Mouse (Mus musculus): ENCODE data around the gene Rfk. TPM values are rescaled to one million over a fixed set of nuclear protein-coding genes. Genes with fewer than 3 reads are reported as not detected.
A peak's percentile ranks its signal among the peaks of the same experiment; 100 is the strongest.

Gene Rfk
- polyA plus RNA-seq, 1 experiment from 2014 or later = 79.8 TPM

GRCm38 (mm10) chr19:17378845-17379244, 15.0 kb upstream of the Rfk start:
- Histone ChIP-seq H3K27ac (no peak overlapping the region), H3K27me3 (ENCODE audit: control insufficient read depth, insufficient read depth, low read length) (no peaks in the 10 kb centered on the region), H3K36me3 (replicated peaks; ENCODE audit: control insufficient read depth, insufficient read depth) (no peaks in the 10 kb centered on the region), H3K9ac (no peak overlapping the region), H3K9me3 (ENCODE audit: control insufficient read depth, low read length) (no peaks in the 10 kb centered on the region), H3K4me1 (replicated peaks; ENCODE audit: control insufficient read depth, insufficient read depth, low read length) (no peaks in the 10 kb centered on the region), H3K4me2 (replicated peaks) (no peak overlapping the region), H3K4me3 (replicated peaks; ENCODE audit: low read length) (no peak overlapping the region)
- no peak for ATAC-seq (ENCODE audit: low FRiP score)
- DNase-seq (ENCODE audit: low spot score) = no peak

GRCm38 (mm10) chr19:17380549-17380948, 13.3 kb upstream of the Rfk start:
- ATAC-seq (ENCODE audit: low FRiP score) (no peak), DNase-seq (ENCODE audit: low spot score) (no peak)
- no peak overlapping the region for H3K4me3 ChIP-seq (replicated peaks; ENCODE audit: low read length)
- no peaks in the 10 kb centered on the region for H3K9me3 ChIP-seq (ENCODE audit: control insufficient read depth, low read length)
- H3K27me3 ChIP-seq (ENCODE audit: control insufficient read depth, insufficient read depth, low read length) = no peaks in the 10 kb centered on the region
- H3K4me1 ChIP-seq (replicated peaks; ENCODE audit: control insufficient read depth, insufficient read depth, low read length) = no peaks in the 10 kb centered on the region
- H3K9ac ChIP-seq = no peak overlapping the region
- H3K27ac ChIP-seq = no peak overlapping the region
- WGBS = 83% methylated on average over 7 of the region's 7 CpGs
- no peaks in the 10 kb centered on the region for H3K36me3 ChIP-seq (replicated peaks; ENCODE audit: control insufficient read depth, insufficient read depth)
- H3K4me2 ChIP-seq (replicated peaks) = no peak overlapping the region

GRCm38 (mm10) chr19:17382807-17383397, 10.9 kb upstream of the Rfk start:
- WGBS = 83% methylated on average over 6 of the region's 6 CpGs
- H3K27ac ChIP-seq = no peak overlapping the region

GRCm38 (mm10) chr19:17385022-17385421, 8.8 kb upstream of the Rfk start:
- H3K4me1 ChIP-seq (replicated peaks; ENCODE audit: control insufficient read depth, insufficient read depth, low read length) = no peaks in the 10 kb centered on the region
- no peak overlapping the region for H3K27ac ChIP-seq
- no peak for ATAC-seq (ENCODE audit: low FRiP score)
- H3K36me3 ChIP-seq (replicated peaks; ENCODE audit: control insufficient read depth, insufficient read depth) = no peaks in the 10 kb centered on the region
- no peaks in the 10 kb centered on the region for H3K27me3 ChIP-seq (ENCODE audit: control insufficient read depth, insufficient read depth, low read length)
- H3K4me2 ChIP-seq (replicated peaks) = no peak overlapping the region
- no peak overlapping the region for H3K9ac ChIP-seq
- WGBS = 98% methylated on average over 4 of the region's 4 CpGs
- no peak overlapping the region for H3K4me3 ChIP-seq (replicated peaks; ENCODE audit: low read length)
- H3K9me3 ChIP-seq (ENCODE audit: control insufficient read depth, low read length) = no peaks in the 10 kb centered on the region
- no peak for DNase-seq (ENCODE audit: low spot score)

More at GRCm38 (mm10) chr19:17382807-17383397, 10.9 kb upstream of the Rfk start:
- Histone ChIP-seq H3K9ac (no peak overlapping the region), H3K9me3 (ENCODE audit: control insufficient read depth, low read length) (no peaks in the 10 kb centered on the region), H3K27me3 (ENCODE audit: control insufficient read depth, insufficient read depth, low read length) (no peaks in the 10 kb centered on the region), H3K36me3 (replicated peaks; ENCODE audit: control insufficient read depth, insufficient read depth) (no peaks in the 10 kb centered on the region), H3K4me2 (replicated peaks) (no peak overlapping the region), H3K4me1 (replicated peaks; ENCODE audit: control insufficient read depth, insufficient read depth, low read length) (no peaks in the 10 kb centered on the region), H3K4me3 (replicated peaks; ENCODE audit: low read length) (no peak overlapping the region)
- DNase-seq (ENCODE audit: low spot score) (no peak), ATAC-seq (ENCODE audit: low FRiP score) (no peak)

- no peak for ATAC-seq (ENCODE audit: low FRiP score)
- H3K9ac ChIP-seq = no peak overlapping the region
- WGBS = 52% methylated on average over 1 of the region's 1 CpGs
- no peak overlapping the region for H3K4me3 ChIP-seq (replicated peaks; ENCODE audit: low read length)
- no peaks in the 10 kb centered on the region for H3K27me3 ChIP-seq (ENCODE audit: control insufficient read depth, insufficient read depth, low read length)
- H3K4me2 ChIP-seq (replicated peaks) = no peak overlapping the region
- no peaks in the 10 kb centered on the region for H3K9me3 ChIP-seq (ENCODE audit: control insufficient read depth, low read length)
- H3K4me1 ChIP-seq (replicated peaks; ENCODE audit: control insufficient read depth, insufficient read depth, low read length) = no peaks in the 10 kb centered on the region
- no peak overlapping the region for H3K27ac ChIP-seq
- DNase-seq (ENCODE audit: low spot score) = no peak
- no peaks in the 10 kb centered on the region for H3K36me3 ChIP-seq (replicated peaks; ENCODE audit: control insufficient read depth, insufficient read depth)
These were observed 8.4 kb upstream of the Rfk start for GRCm38 (mm10) chr19:17385426-17385825.

- Histone ChIP-seq H3K36me3 (replicated peaks; ENCODE audit: control insufficient read depth, insufficient read depth) (no peaks in the 10 kb centered on the region), H3K4me2 (replicated peaks) (0 out of 2 replicates have a peak overlapping the region, but pooled peaks have one; percentile 8), H3K9me3 (ENCODE audit: control insufficient read depth, low read length) (no peaks in the 10 kb centered on the region), H3K27me3 (ENCODE audit: control insufficient read depth, insufficient read depth, low read length) (no peaks in the 10 kb centered on the region), H3K27ac (no peak overlapping the region), H3K4me1 (replicated peaks; ENCODE audit: control insufficient read depth, insufficient read depth, low read length) (no peaks in the 10 kb centered on the region), H3K4me3 (replicated peaks; ENCODE audit: low read length) (no peak overlapping the region), H3K9ac (no peak overlapping the region)
- WGBS = 14% methylated on average over 6 of the region's 6 CpGs
- ATAC-seq (ENCODE audit: low FRiP score) (no peak), DNase-seq (ENCODE audit: low spot score) (peak; percentile 26)
These were observed 7.4 kb upstream of the Rfk start for GRCm38 (mm10) chr19:17386424-17386823.

- DNase-seq (ENCODE audit: low spot score) = peak; percentile 80
- no peak overlapping the region for H3K4me3 ChIP-seq (replicated peaks; ENCODE audit: low read length)
- H3K9me3 ChIP-seq (ENCODE audit: control insufficient read depth, low read length) = no peaks in the 10 kb centered on the region
- no peak overlapping the region for H3K27ac ChIP-seq
- 0 out of 2 replicates have a peak, but pooled peaks cover 2% of the 10 kb centered on the region for H3K4me1 ChIP-seq (replicated peaks; ENCODE audit: control insufficient read depth, insufficient read depth, low read length)
- H3K4me2 ChIP-seq (replicated peaks) = no peak overlapping the region
- no peak overlapping the region for H3K9ac ChIP-seq
- no peaks in the 10 kb centered on the region for H3K36me3 ChIP-seq (replicated peaks; ENCODE audit: control insufficient read depth, insufficient read depth)
- 16% methylated on average over 2 of the region's 2 CpGs for WGBS
- peak; percentile 28; the same call in 1 of the 2 replicates for ATAC-seq (ENCODE audit: low FRiP score)
- H3K27me3 ChIP-seq (ENCODE audit: control insufficient read depth, insufficient read depth, low read length) = peaks cover 6% of the 10 kb centered on the region; the same call in 1 of the 2 replicates
These were observed 5.4 kb upstream of the Rfk start for GRCm38 (mm10) chr19:17388404-17388803.

- H3K4me3 ChIP-seq (replicated peaks; ENCODE audit: low read length) = no peak overlapping the region
- no peaks in the 10 kb centered on the region for H3K9me3 ChIP-seq (ENCODE audit: control insufficient read depth, low read length)
- ATAC-seq (ENCODE audit: low FRiP score) (no peak), DNase-seq (ENCODE audit: low spot score) (no peak)
- H3K27me3 ChIP-seq (ENCODE audit: control insufficient read depth, insufficient read depth, low read length) = peaks cover 6% of the 10 kb centered on the region; the same call in 1 of the 2 replicates
- peaks cover 13% of the 10 kb centered on the region for H3K4me1 ChIP-seq (replicated peaks; ENCODE audit: control insufficient read depth, insufficient read depth, low read length)
- WGBS = 24% methylated on average over 3 of the region's 3 CpGs
- no peak overlapping the region for H3K27ac ChIP-seq
- peaks cover 15% of the 10 kb centered on the region for H3K36me3 ChIP-seq (replicated peaks; ENCODE audit: control insufficient read depth, insufficient read depth)
- H3K4me2 ChIP-seq (replicated peaks) = no peak overlapping the region
- no peak overlapping the region for H3K9ac ChIP-seq
These were observed 977 bp upstream of the Rfk start for GRCm38 (mm10) chr19:17392866-17393265.

- ATAC-seq (ENCODE audit: low FRiP score) (no peak), DNase-seq (ENCODE audit: low spot score) (no peak)
- Histone ChIP-seq H3K9ac (no peak overlapping the region), H3K9me3 (ENCODE audit: control insufficient read depth, low read length) (no peaks in the 10 kb centered on the region), H3K4me2 (replicated peaks) (no peak overlapping the region), H3K27me3 (ENCODE audit: control insufficient read depth, insufficient read depth, low read length) (peaks cover 6% of the 10 kb centered on the region; the same call in 1 of the 2 replicates), H3K4me1 (replicated peaks; ENCODE audit: control insufficient read depth, insufficient read depth, low read length) (peaks cover 13% of the 10 kb centered on the region), H3K27ac (no peak overlapping the region), H3K4me3 (replicated peaks; ENCODE audit: low read length) (no peak overlapping the region), H3K36me3 (replicated peaks; ENCODE audit: control insufficient read depth, insufficient read depth) (peaks cover 45% of the 10 kb centered on the region)
- WGBS = 99% methylated on average over 4 of the region's 4 CpGs
These were observed 3.0 kb downstream of the Rfk start for GRCm38 (mm10) chr19:17396802-17397201.

- peaks cover 13% of the 10 kb centered on the region for H3K4me1 ChIP-seq (replicated peaks; ENCODE audit: control insufficient read depth, insufficient read depth, low read length)
- peaks cover 45% of the 10 kb centered on the region for H3K36me3 ChIP-seq (replicated peaks; ENCODE audit: control insufficient read depth, insufficient read depth)
- H3K4me3 ChIP-seq (replicated peaks; ENCODE audit: low read length) = no peak overlapping the region
- H3K9me3 ChIP-seq (ENCODE audit: control insufficient read depth, low read length) = no peaks in the 10 kb centered on the region
- 0 out of 2 replicates have a peak, but pooled peaks cover under 1% of the 10 kb centered on the region for H3K27me3 ChIP-seq (ENCODE audit: control insufficient read depth, insufficient read depth, low read length)
- H3K4me2 ChIP-seq (replicated peaks) = no peak overlapping the region
- H3K9ac ChIP-seq = no peak overlapping the region
- WGBS = 85% methylated on average over 5 of the region's 5 CpGs
- ATAC-seq (ENCODE audit: low FRiP score) = no peak
- no peak overlapping the region for H3K27ac ChIP-seq
- no peak for DNase-seq (ENCODE audit: low spot score)
These were observed 4.1 kb downstream of the Rfk start for GRCm38 (mm10) chr19:17397922-17398321.
